15 mouse cellular contexts compared by ENCODE assay signal in the genomic region with DNA sequence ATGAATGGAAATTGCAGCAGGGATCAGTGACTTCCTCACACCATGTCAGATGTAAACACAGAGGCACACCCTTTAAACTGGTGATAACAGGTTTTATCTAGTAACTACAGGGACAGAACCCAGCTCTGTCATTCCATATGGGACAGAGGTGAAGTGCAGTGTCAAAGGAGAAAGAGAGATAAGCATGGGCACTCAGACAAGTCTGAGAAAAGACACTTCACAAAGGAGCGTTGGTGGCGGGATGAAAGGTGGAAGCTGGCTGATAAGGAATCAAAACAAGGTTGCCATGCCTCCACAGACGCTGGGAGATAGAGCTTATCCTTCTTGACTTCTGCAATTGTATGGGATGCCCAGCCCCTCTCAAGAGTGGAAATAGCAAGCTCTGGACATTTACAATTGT.
DNase-seq lines count a peak whose midpoint lies in the region; ATAC-seq and TF ChIP-seq lines count a peak whose summit lies in the region.
"Had no signal": no experiment of that assay in that cellular context is flagged by ENCODE, and none has a peak within 500 bp of the region (broad histone marks: within the 10 kb centered on the region; RNA-seq: fewer than 3 reads in every experiment).

No protein-coding gene starts in this region.

- no peaks in the 10 kb centered on the region for H3K36me3 ChIP-seq in hindbrain, embryonic 11.5 days (ENCODE audit: control insufficient read depth, insufficient read depth, low read length)
- H3K36me3 ChIP-seq in hindbrain, embryonic 12.5 days = no peaks in the 10 kb centered on the region
- H3K36me3 ChIP-seq in intestine, postnatal 0 days (ENCODE audit: control insufficient read depth, insufficient read depth) = no peaks in the 10 kb centered on the region
- H3K36me3 ChIP-seq: forebrain, embryonic 15.5 days had no signal

- 0 out of 2 replicates have a peak, but pooled peaks have one; percentile 19 for ATAC-seq in hindbrain, embryonic 11.5 days (ENCODE audit: low FRiP score)
- ATAC-seq in hindbrain, embryonic 12.5 days (ENCODE audit: low FRiP score) = no peak
- ATAC-seq in intestine, postnatal 0 days = peak; percentile 70
- peak; percentile 90 for ATAC-seq in megakaryocyte-erythroid progenitor cell, adult 5-6 weeks (replicated peaks; ENCODE audit: low FRiP score, low TSS enrichment, poor library complexity, severe bottlenecking)
- ATAC-seq: forebrain, embryonic 15.5 days; inflammation-experienced regulatory T-cells, adult 6 months had no signal

- no peak overlapping the region for H3K27ac ChIP-seq in hindbrain, embryonic 11.5 days (ENCODE audit: low read depth, low read length)
- no peak overlapping the region for H3K27ac ChIP-seq in hindbrain, embryonic 12.5 days
- no peak overlapping the region for H3K27ac ChIP-seq in intestine, postnatal 0 days (ENCODE audit: low read depth, low read length)
- H3K27ac ChIP-seq: forebrain, embryonic 15.5 days had no signal

- TF ChIP-seq CTCF in intestine, postnatal 0 days (IDR thresholded peaks at IDR 0.05; ENCODE audit: low read depth) = no peak

- 82% methylated on average over 3 of the region's 3 CpGs for WGBS in hindbrain, embryonic 11.5 days
- 70% methylated on average over 3 of the region's 3 CpGs for WGBS in hindbrain, embryonic 12.5 days
- 22% methylated on average over 3 of the region's 3 CpGs for WGBS in intestine, postnatal 0 days

- no peaks in the 10 kb centered on the region for H3K27me3 ChIP-seq in hindbrain, embryonic 11.5 days (ENCODE audit: control insufficient read depth, insufficient read depth, low read length)
- no peaks in the 10 kb centered on the region for H3K27me3 ChIP-seq in hindbrain, embryonic 12.5 days
- no peaks in the 10 kb centered on the region for H3K27me3 ChIP-seq in intestine, postnatal 0 days (replicated peaks; ENCODE audit: control insufficient read depth, insufficient read depth, low read length)
- H3K27me3 ChIP-seq: forebrain, embryonic 15.5 days; megakaryocyte, embryonic 14.5 days had no signal

- H3K4me3 ChIP-seq in hindbrain, embryonic 11.5 days (ENCODE audit: low read depth, low read length) = no peak overlapping the region
- H3K4me3 ChIP-seq in hindbrain, embryonic 12.5 days = no peak overlapping the region
- no peak overlapping the region for H3K4me3 ChIP-seq in intestine, postnatal 0 days (ENCODE audit: low read depth, low read length)
- H3K4me3 ChIP-seq: forebrain, embryonic 15.5 days; megakaryocyte, embryonic 14.5 days had no signal

- H3K9me3 ChIP-seq in hindbrain, embryonic 11.5 days (ENCODE audit: control insufficient read depth, low read length) = no peaks in the 10 kb centered on the region
- no peaks in the 10 kb centered on the region for H3K9me3 ChIP-seq in hindbrain, embryonic 12.5 days (replicated peaks)
- H3K9me3 ChIP-seq in intestine, postnatal 0 days (ENCODE audit: control insufficient read depth) = no peaks in the 10 kb centered on the region
- H3K9me3 ChIP-seq: forebrain, embryonic 15.5 days had no signal

- no peaks in the 10 kb centered on the region for H3K4me1 ChIP-seq in hindbrain, embryonic 11.5 days (replicated peaks; ENCODE audit: control insufficient read depth, insufficient read depth, low read length)
- no peaks in the 10 kb centered on the region for H3K4me1 ChIP-seq in hindbrain, embryonic 12.5 days
- no peaks in the 10 kb centered on the region for H3K4me1 ChIP-seq in intestine, postnatal 0 days (replicated peaks; ENCODE audit: control insufficient read depth, insufficient read depth, low read length)
- H3K4me1 ChIP-seq: forebrain, embryonic 15.5 days; megakaryocyte, embryonic 14.5 days had no signal

- no peak overlapping the region for H3K4me2 ChIP-seq in hindbrain, embryonic 11.5 days (replicated peaks; ENCODE audit: low read depth, low read length)
- H3K4me2 ChIP-seq in hindbrain, embryonic 12.5 days (replicated peaks) = no peak overlapping the region
- H3K4me2 ChIP-seq in intestine, postnatal 0 days (replicated peaks; ENCODE audit: low read depth) = no peak overlapping the region
- H3K4me2 ChIP-seq: forebrain, embryonic 15.5 days had no signal

- H3K9ac ChIP-seq in hindbrain, embryonic 11.5 days (ENCODE audit: low read depth, low read length) = no peak overlapping the region
- H3K9ac ChIP-seq in hindbrain, embryonic 12.5 days = no peak overlapping the region
- no peak overlapping the region for H3K9ac ChIP-seq in intestine, postnatal 0 days (ENCODE audit: low read depth, low read length)
- H3K9ac ChIP-seq: forebrain, embryonic 15.5 days had no signal

- no peak for DNase-seq in hindbrain, embryonic 11.5 days (ENCODE audit: low spot score)
- DNase-seq in c-Kit-positive CD71-positive TER-119-negative erythroid progenitor cells, embryonic 14.5 days (ENCODE audit: low read depth) = peak; percentile 68
- no peak for DNase-seq in urinary bladder, postnatal 10 days (ENCODE audit: low spot score)
- DNase-seq in urinary bladder, adult 2 months (ENCODE audit: low spot score) = no peak
- DNase-seq: adrenal gland, adult 2 months; cerebellum, postnatal 25 days; gastrocnemius, postnatal 14 days; kidney, postnatal 4 days; layer of hippocampus, postnatal 36 days had no signal
